Mouse (Mus musculus) midbrain, embryonic 13.5 days (tissue): ENCODE results near the gene Chchd4. TPM values are rescaled to one million over a fixed set of nuclear protein-coding genes. Genes with fewer than 3 reads are reported as not detected.
A peak's percentile ranks its signal among the peaks of the same experiment; 100 is the strongest.

ENCODE experiments used
- ATAC-seq: fragments of 200-750 bp; cut with Nextera tagmentation; 2 replicates; pipeline ENCODE4 v1.8.0; 2017; ENCODE audit warnings: mild to moderate bottlenecking, moderate TSS enrichment, moderate library complexity
- H3K27ac ChIP-seq: fragments of 300-500 bp; sonication (generic); 2 replicates; pipeline ENCODE4 v1.5.1; 2015; ENCODE audit warnings: inconsistent platforms, mild to moderate bottlenecking, moderate library complexity
- H3K27me3 ChIP-seq: fragments of 300-500 bp; sonication (generic); 2 replicates; pipeline ENCODE4 v1.6.1; 2015; ENCODE audit warnings: mild to moderate bottlenecking, inconsistent platforms
- H3K36me3 ChIP-seq: fragments of 300-500 bp; sonication (generic); 2 replicates; pipeline ENCODE4 v1.6.1; 2015; ENCODE audit warnings: mild to moderate bottlenecking, inconsistent platforms
- H3K4me1 ChIP-seq: fragments of 300-500 bp; sonication (generic); replicated peaks from 2 replicates; pipeline ENCODE4 v1.6.1; 2015; ENCODE audit warnings: inconsistent platforms
- H3K4me2 ChIP-seq: fragments of 300-500 bp; sonication (generic); replicated peaks from 2 replicates; pipeline ENCODE4 v1.6.1; 2015; ENCODE audit warnings: moderate library complexity, mild to moderate bottlenecking, inconsistent platforms
- H3K4me3 ChIP-seq: fragments of 300-500 bp; sonication (generic); replicated peaks from 2 replicates; pipeline ENCODE4 v1.5.1; 2015; ENCODE audit warnings: mild to moderate bottlenecking, inconsistent platforms
- H3K9ac ChIP-seq: fragments of 300-500 bp; sonication (generic); replicated peaks from 2 replicates; pipeline ENCODE4 v1.6.1; 2015; ENCODE audit warnings: mild to moderate bottlenecking, inconsistent platforms
- H3K9me3 ChIP-seq: fragments of 300-500 bp; sonication (generic); 2 replicates; pipeline ENCODE4 v1.6.1; 2016; ENCODE audit warnings: mild to moderate bottlenecking, inconsistent platforms
- WGBS: fragments of 180-500 bp; shearing (Covaris S2); methylation state at CpG from one replicate; pipeline ENCODE4 v1.1.7; 2015; 5-methylcytosine and 5-hydroxymethylcytosine counted together
- polyA plus RNA-seq: library from polyadenylated mRNA; unstranded; fragments of >200 nt; fragmentation: Nextera tagmentation; extraction: Ambion mirVana; gene quantifications from 2 replicates; pipeline ENCODE4 v1.2.1, GENCODE M21; 2015

The Chchd4 gene
- polyA plus RNA-seq: 28.1 and 28.6 TPM in 2 replicates

GRCm38 (mm10) chr6:91472868-91473804 is at the start of gene Chchd4, which contains the start of gene Tmem43:
Chchd4 (minus strand) TSS chr6:91473546.
Tmem43 (plus strand) TSS chr6:91473703.
- H3K36me3 ChIP-seq: peaks cover 24% of the 10 kb centered on the region
- H3K27ac ChIP-seq: peak within 1 kb of the TSS; percentile 73
- peak within 1 kb of the TSS; percentile 79 for H3K9ac ChIP-seq
- peak; percentile 97 for ATAC-seq
- H3K9me3 ChIP-seq: no peaks in the 10 kb centered on the region
- H3K4me3 ChIP-seq: peak within 1 kb of the TSS; percentile 76
- H3K4me2 ChIP-seq: peak within 1 kb of the TSS; percentile 89
- no peaks in the 10 kb centered on the region for H3K27me3 ChIP-seq
- peaks cover 30% of the 10 kb centered on the region for H3K4me1 ChIP-seq
- under 1% methylated on average over 74 of the region's 74 CpGs for WGBS

- Histone ChIP-seq H3K4me2 (no peak overlapping the region), H3K27ac (no peak overlapping the region), H3K36me3 (peaks cover 76% of the 10 kb centered on the region), H3K27me3 (no peaks in the 10 kb centered on the region), H3K4me1 (0 out of 2 replicates have a peak, but pooled peaks cover 4% of the 10 kb centered on the region), H3K9me3 (no peaks in the 10 kb centered on the region), H3K9ac (no peak overlapping the region), H3K4me3 (no peak overlapping the region)
- WGBS: 91% methylated on average over 5 of the region's 5 CpGs
- no peak for ATAC-seq
These were observed 49.5 kb upstream of the Chchd4 start for GRCm38 (mm10) chr6:91522816-91523215.

- Histone ChIP-seq H3K9ac (no peak overlapping the region), H3K4me3 (no peak overlapping the region), H3K27ac (no peak overlapping the region), H3K27me3 (no peaks in the 10 kb centered on the region), H3K36me3 (peaks cover 57% of the 10 kb centered on the region), H3K4me1 (peaks cover 32% of the 10 kb centered on the region), H3K9me3 (no peaks in the 10 kb centered on the region), H3K4me2 (no peak overlapping the region)
- no peak for ATAC-seq
- WGBS: 90% methylated on average over 7 of the region's 7 CpGs
These were observed 45.2 kb upstream of the Chchd4 start for GRCm38 (mm10) chr6:91518454-91519020.

GRCm38 (mm10) chr6:91515545-91516449 is 42.5 kb upstream of the Chchd4 start, which contains the start of the genes Xpc and Lsm3:
Xpc (minus strand) TSS chr6:91515888.
Lsm3 (plus strand) TSS chr6:91515928.
- peak within 1 kb of the TSS; percentile 75 for H3K9ac ChIP-seq
- peak within 1 kb of the TSS; percentile 75 for H3K4me2 ChIP-seq
- peak within 1 kb of the TSS; percentile 59 for H3K27ac ChIP-seq
- H3K9me3 ChIP-seq: no peaks in the 10 kb centered on the region
- peaks cover 30% of the 10 kb centered on the region for H3K36me3 ChIP-seq
- peaks cover 32% of the 10 kb centered on the region for H3K4me1 ChIP-seq
- peak; percentile 98 for ATAC-seq
- under 1% methylated on average over 80 of the region's 80 CpGs for WGBS
- H3K27me3 ChIP-seq: no peaks in the 10 kb centered on the region
- H3K4me3 ChIP-seq: peak within 1 kb of the TSS; percentile 64

- Histone ChIP-seq H3K4me3 (peak overlapping the region; percentile 64), H3K27me3 (no peaks in the 10 kb centered on the region), H3K4me2 (peak overlapping the region; percentile 74), H3K9me3 (no peaks in the 10 kb centered on the region), H3K9ac (peak overlapping the region; percentile 75), H3K27ac (no peak overlapping the region), H3K4me1 (peaks cover 32% of the 10 kb centered on the region), H3K36me3 (peaks cover 25% of the 10 kb centered on the region)
- 33% methylated on average over 10 of the region's 10 CpGs for WGBS
- no peak; the same call in 1 of the 2 replicates for ATAC-seq
These were observed 41.5 kb upstream of the Chchd4 start for GRCm38 (mm10) chr6:91514737-91515362.

- Histone ChIP-seq H3K4me1 (peaks cover 32% of the 10 kb centered on the region), H3K27me3 (no peaks in the 10 kb centered on the region), H3K9ac (no peak overlapping the region), H3K4me2 (no peak overlapping the region), H3K4me3 (no peak overlapping the region), H3K36me3 (peaks cover 19% of the 10 kb centered on the region), H3K27ac (no peak overlapping the region), H3K9me3 (no peaks in the 10 kb centered on the region)
- no peak for ATAC-seq
These were observed 40.8 kb upstream of the Chchd4 start for GRCm38 (mm10) chr6:91514135-91514534.

GRCm38 (mm10) chr6:91510211-91510610 is 36.9 kb upstream of the Chchd4 start:
- no peaks in the 10 kb centered on the region for H3K27me3 ChIP-seq
- peaks cover 39% of the 10 kb centered on the region for H3K36me3 ChIP-seq
- no peak overlapping the region for H3K27ac ChIP-seq
- H3K4me3 ChIP-seq: no peak overlapping the region
- ATAC-seq: no peak
- no peak overlapping the region for H3K9ac ChIP-seq
- 88% methylated on average over 10 of the region's 10 CpGs for WGBS
- H3K9me3 ChIP-seq: no peaks in the 10 kb centered on the region
- peaks cover 15% of the 10 kb centered on the region for H3K4me1 ChIP-seq
- H3K4me2 ChIP-seq: no peak overlapping the region

GRCm38 (mm10) chr6:91509326-91509725 is 36.0 kb upstream of the Chchd4 start:
- H3K4me3 ChIP-seq: no peak overlapping the region
- 42% methylated on average over 7 of the region's 7 CpGs for WGBS
- no peak overlapping the region for H3K9ac ChIP-seq
- no peak overlapping the region for H3K27ac ChIP-seq
- ATAC-seq: no peak
- peaks cover 6% of the 10 kb centered on the region for H3K4me1 ChIP-seq
- no peak overlapping the region for H3K4me2 ChIP-seq
- no peaks in the 10 kb centered on the region for H3K9me3 ChIP-seq
- H3K36me3 ChIP-seq: peaks cover 48% of the 10 kb centered on the region
- H3K27me3 ChIP-seq: no peaks in the 10 kb centered on the region

GRCm38 (mm10) chr6:91508041-91508440 is 34.7 kb upstream of the Chchd4 start:
- Histone ChIP-seq H3K9me3 (no peaks in the 10 kb centered on the region), H3K27me3 (no peaks in the 10 kb centered on the region), H3K4me1 (no peaks in the 10 kb centered on the region), H3K4me3 (no peak overlapping the region), H3K9ac (no peak overlapping the region), H3K36me3 (peaks cover 61% of the 10 kb centered on the region), H3K27ac (no peak overlapping the region), H3K4me2 (no peak overlapping the region)
- no peak for ATAC-seq
- WGBS: 89% methylated on average over 3 of the region's 3 CpGs

GRCm38 (mm10) chr6:91506036-91506435 is 32.7 kb upstream of the Chchd4 start:
- peaks cover 81% of the 10 kb centered on the region for H3K36me3 ChIP-seq
- no peak for ATAC-seq
- no peaks in the 10 kb centered on the region for H3K4me1 ChIP-seq
- no peak overlapping the region for H3K27ac ChIP-seq
- H3K4me3 ChIP-seq: no peak overlapping the region
- H3K27me3 ChIP-seq: no peaks in the 10 kb centered on the region
- no peaks in the 10 kb centered on the region for H3K9me3 ChIP-seq
- no peak overlapping the region for H3K4me2 ChIP-seq
- no peak overlapping the region for H3K9ac ChIP-seq
- 95% methylated on average over 5 of the region's 5 CpGs for WGBS

GRCm38 (mm10) chr6:91503302-91503701 is 30.0 kb upstream of the Chchd4 start:
- ATAC-seq: no peak
- H3K4me2 ChIP-seq: no peak overlapping the region
- 93% methylated on average over 1 of the region's 1 CpGs for WGBS
- no peak overlapping the region for H3K9ac ChIP-seq
- no peaks in the 10 kb centered on the region for H3K9me3 ChIP-seq
- no peak overlapping the region for H3K27ac ChIP-seq
- H3K27me3 ChIP-seq: no peaks in the 10 kb centered on the region
- no peak overlapping the region for H3K4me3 ChIP-seq
- peaks cover 100% of the 10 kb centered on the region for H3K36me3 ChIP-seq
- no peaks in the 10 kb centered on the region for H3K4me1 ChIP-seq
